Mouse (Mus musculus) intestine, embryonic 16.5 days (tissue): ENCODE data around the gene Sorcs2. TPM values are rescaled to one million over a fixed set of nuclear protein-coding genes. Genes with fewer than 3 reads are reported as not detected.
"Not testable (repeated sequence)": the region's sequence is repeated elsewhere in the genome, so short reads cannot be mapped to it uniquely, and the experiment has no call there.

Experiments used
- ATAC-seq: fragments of 200-750 bp; cut with Nextera tagmentation; 2 replicates; pipeline ENCODE4 v1.8.0; 2017; ENCODE audit warnings: moderate TSS enrichment, moderate library complexity
- H3K27ac ChIP-seq: fragments of 300-500 bp; sonication (generic); 2 replicates; pipeline ENCODE4 v1.5.1; 2014; ENCODE audit warnings: mild to moderate bottlenecking, low read length
- H3K27me3 ChIP-seq: fragments of 300-500 bp; sonication (generic); replicated peaks from 2 replicates; pipeline ENCODE4 v1.6.1; 2014; ENCODE audit warnings: low read length, control low read depth, mixed read lengths; ENCODE audit not compliant: control insufficient read depth, insufficient read depth
- H3K36me3 ChIP-seq: fragments of 300-500 bp; sonication (generic); 2 replicates; pipeline ENCODE4 v1.6.1; 2014; ENCODE audit warnings: low read length, control low read depth; ENCODE audit not compliant: control insufficient read depth, insufficient read depth
- H3K4me1 ChIP-seq: fragments of 300-500 bp; sonication (generic); 2 replicates; pipeline ENCODE4 v1.6.1; 2014; ENCODE audit warnings: low read length, control low read depth, mixed read lengths; ENCODE audit not compliant: control insufficient read depth, insufficient read depth
- H3K4me2 ChIP-seq: fragments of 300-500 bp; sonication (generic); 2 replicates; pipeline ENCODE4 v1.6.1; 2014; ENCODE audit warnings: low read depth, low read length, control low read depth
- H3K4me3 ChIP-seq: fragments of 300-500 bp; sonication (generic); 2 replicates; pipeline ENCODE4 v1.5.1; 2014; ENCODE audit warnings: mild to moderate bottlenecking, low read length
- H3K9ac ChIP-seq: fragments of 300-500 bp; sonication (generic); 2 replicates; pipeline ENCODE4 v1.6.1; 2014; ENCODE audit warnings: low read depth, low read length
- H3K9me3 ChIP-seq: fragments of 300-500 bp; sonication (generic); 2 replicates; pipeline ENCODE4 v1.6.1; 2016; ENCODE audit warnings: low read length, control low read depth; ENCODE audit not compliant: control insufficient read depth
- WGBS: fragments of 180-500 bp; shearing (Covaris S2); extraction: QIAGEN DNeasy Blood & Tissue Kit; methylation state at CpG from one replicate; pipeline ENCODE4 v1.1.7; 2014; 5-methylcytosine and 5-hydroxymethylcytosine counted together
- polyA plus RNA-seq: library from polyadenylated mRNA; unstranded; fragments of >200 nt; fragmentation: Nextera tagmentation; extraction: Ambion mirVana; gene quantifications from 2 replicates; pipeline ENCODE4 v1.2.1, GENCODE M21; 2015

Gene Sorcs2
- polyA plus RNA-seq, 1 experiment from 2014 or later = 8.3 TPM

GRCm38 (mm10) chr5:36396011-36396410 lies 1.9 kb downstream of the Sorcs2 start:
- Histone ChIP-seq H3K9me3 (no peaks in the 10 kb centered on the region), H3K9ac (no peak overlapping the region), H3K4me1 (peaks cover 25% of the 10 kb centered on the region), H3K4me3 (no peak overlapping the region; the same call in 1 of the 2 replicates), H3K27me3 (peaks cover 9% of the 10 kb centered on the region; the same call in 1 of the 2 replicates), H3K36me3 (no peaks in the 10 kb centered on the region), H3K4me2 (peak overlapping the region; percentile 99; the same call in 1 of the 2 replicates), H3K27ac (no peak overlapping the region)
- WGBS = 72% methylated on average over 3 of the region's 3 CpGs
- no peak for ATAC-seq

- WGBS = 39% methylated on average over 11 of the region's 11 CpGs
- Histone ChIP-seq H3K4me2 (no peak overlapping the region), H3K27ac (no peak overlapping the region)
Observed at GRCm38 (mm10) chr5:36394840-36395515, 3.0 kb downstream of the Sorcs2 start.

GRCm38 (mm10) chr5:36391751-36392150 lies 6.2 kb downstream of the Sorcs2 start:
- Histone ChIP-seq H3K27me3 (peaks cover 3% of the 10 kb centered on the region; the same call in 1 of the 2 replicates), H3K4me1 (peaks cover 24% of the 10 kb centered on the region), H3K9me3 (no peaks in the 10 kb centered on the region), H3K4me2 (no peak overlapping the region), H3K4me3 (no peak overlapping the region), H3K36me3 (no peaks in the 10 kb centered on the region), H3K9ac (no peak overlapping the region), H3K27ac (no peak overlapping the region)
- no peak for ATAC-seq
- WGBS = 84% methylated on average over 4 of the region's 4 CpGs

More at GRCm38 (mm10) chr5:36394840-36395515, 3.0 kb downstream of the Sorcs2 start:
- ATAC-seq = no peak
- Histone ChIP-seq H3K27me3 (peaks cover 9% of the 10 kb centered on the region; the same call in 1 of the 2 replicates), H3K36me3 (no peaks in the 10 kb centered on the region), H3K4me1 (peaks cover 32% of the 10 kb centered on the region), H3K9ac (no peak overlapping the region), H3K4me3 (no peak overlapping the region), H3K9me3 (no peaks in the 10 kb centered on the region)

- not testable (repeated sequence) for H3K36me3 ChIP-seq, H3K27me3 ChIP-seq, H3K9me3 ChIP-seq, H3K9ac ChIP-seq, H3K4me2 ChIP-seq, ATAC-seq, H3K27ac ChIP-seq, H3K4me3 ChIP-seq
- H3K4me1 ChIP-seq = peaks cover 28% of the 10 kb centered on the region
Observed at GRCm38 (mm10) chr5:36390591-36390927, 7.4 kb downstream of the Sorcs2 start.

GRCm38 (mm10) chr5:36389731-36390590 lies 8.0 kb downstream of the Sorcs2 start:
- peak overlapping the region; percentile 43; the same call in 1 of the 2 replicates for H3K27ac ChIP-seq
- no peaks in the 10 kb centered on the region for H3K9me3 ChIP-seq
- peaks cover 26% of the 10 kb centered on the region for H3K4me1 ChIP-seq
- no peak overlapping the region for H3K4me3 ChIP-seq
- no peaks in the 10 kb centered on the region for H3K36me3 ChIP-seq
- no peak overlapping the region for H3K4me2 ChIP-seq
- peak; percentile 79 for ATAC-seq
- no peaks in the 10 kb centered on the region for H3K27me3 ChIP-seq
- WGBS = 71% methylated on average over 9 of the region's 9 CpGs
- no peak overlapping the region; the same call in 1 of the 2 replicates for H3K9ac ChIP-seq

GRCm38 (mm10) chr5:36385062-36385461 lies 12.9 kb downstream of the Sorcs2 start:
- H3K27me3 ChIP-seq = no peaks in the 10 kb centered on the region
- H3K4me3 ChIP-seq = no peak overlapping the region
- no peak overlapping the region for H3K9ac ChIP-seq
- H3K4me2 ChIP-seq = no peak overlapping the region
- peaks cover 28% of the 10 kb centered on the region for H3K4me1 ChIP-seq
- H3K9me3 ChIP-seq = no peaks in the 10 kb centered on the region
- H3K27ac ChIP-seq = peak overlapping the region; percentile 59; the same call in 1 of the 2 replicates
- WGBS = 23% methylated on average over 5 of the region's 5 CpGs
- ATAC-seq = peak; percentile 80
- H3K36me3 ChIP-seq = no peaks in the 10 kb centered on the region

- Histone ChIP-seq H3K27me3 (no peaks in the 10 kb centered on the region), H3K9ac (no peak overlapping the region), H3K36me3 (no peaks in the 10 kb centered on the region), H3K4me1 (peaks cover 32% of the 10 kb centered on the region), H3K9me3 (no peaks in the 10 kb centered on the region), H3K4me2 (no peak overlapping the region), H3K4me3 (no peak overlapping the region), H3K27ac (no peak overlapping the region)
- no peak for ATAC-seq
- WGBS = 86% methylated on average over 4 of the region's 4 CpGs
Observed at GRCm38 (mm10) chr5:36383431-36383830, 14.5 kb downstream of the Sorcs2 start.

GRCm38 (mm10) chr5:36382721-36383120 lies 15.2 kb downstream of the Sorcs2 start:
- Histone ChIP-seq H3K36me3 (no peaks in the 10 kb centered on the region), H3K9me3 (no peaks in the 10 kb centered on the region), H3K27me3 (no peaks in the 10 kb centered on the region), H3K9ac (no peak overlapping the region), H3K4me2 (no peak overlapping the region), H3K4me3 (no peak overlapping the region), H3K4me1 (peaks cover 36% of the 10 kb centered on the region), H3K27ac (no peak overlapping the region)
- 83% methylated on average over 4 of the region's 4 CpGs for WGBS
- no peak for ATAC-seq

- H3K9ac ChIP-seq = no peak overlapping the region
- no peak for ATAC-seq
- no peaks in the 10 kb centered on the region for H3K9me3 ChIP-seq
- H3K4me2 ChIP-seq = no peak overlapping the region
- WGBS = 60% methylated on average over 8 of the region's 8 CpGs
- no peaks in the 10 kb centered on the region for H3K36me3 ChIP-seq
- no peak overlapping the region for H3K4me3 ChIP-seq
- no peaks in the 10 kb centered on the region for H3K27me3 ChIP-seq
- H3K27ac ChIP-seq = no peak overlapping the region
- peaks cover 41% of the 10 kb centered on the region for H3K4me1 ChIP-seq
Observed at GRCm38 (mm10) chr5:36382134-36382693, 15.7 kb downstream of the Sorcs2 start.
